Mouse (Mus musculus) megakaryocyte-erythroid progenitor cell, adult 5-6 weeks (primary cell): ENCODE results near the gene Disc1. TPM values are rescaled to one million over a fixed set of nuclear protein-coding genes. Genes with fewer than 3 reads are reported as not detected.

Source experiments
- ATAC-seq: replicated peaks from 2 replicates; pipeline ENCODE4 v1.8.0; 2016; ENCODE audit warnings: mild to moderate bottlenecking, inconsistent platforms; ENCODE audit not compliant: severe bottlenecking, poor library complexity, low FRiP score, low TSS enrichment
- total RNA-seq, 2 experiments: library from RNA; stranded (forward) in 1 of 2; stranded (reverse) in 1 of 2; fragments of 200-1000, 215-1000 nt in 1 of 2; fragments of >200 nt in 1 of 2; fragmentation: Nextera tagmentation in 1 of 2; gene quantifications; 2 replicates each; pipeline ENCODE4 v1.2.3; 2014 to 2017

Gene Disc1
- total RNA-seq, 2 experiments from 2014 or later: not detected

GRCm38 (mm10) chr8:125246737-125247292, 192.8 kb downstream of the Disc1 start:
- no peak for ATAC-seq

- ATAC-seq: no peak
Observed at GRCm38 (mm10) chr8:125247349-125247748, 193.4 kb downstream of the Disc1 start.

- ATAC-seq: no peak
Observed at GRCm38 (mm10) chr8:125252946-125253345, 199.0 kb downstream of the Disc1 start.

GRCm38 (mm10) chr8:125253505-125254180, 199.6 kb downstream of the Disc1 start:
- ATAC-seq: peak; percentile 62

- ATAC-seq: peak; percentile 74
Observed at GRCm38 (mm10) chr8:125254188-125255005, 200.4 kb downstream of the Disc1 start.

- ATAC-seq: no peak
Observed at GRCm38 (mm10) chr8:125255006-125255685, 201.2 kb downstream of the Disc1 start.

- no peak for ATAC-seq
Observed at GRCm38 (mm10) chr8:125257660-125258059, 203.7 kb downstream of the Disc1 start.

GRCm38 (mm10) chr8:125258806-125259500, 205.0 kb downstream of the Disc1 start:
- ATAC-seq: no peak

- no peak for ATAC-seq
Observed at GRCm38 (mm10) chr8:125268181-125268705, 214.2 kb downstream of the Disc1 start.

GRCm38 (mm10) chr8:125270292-125270691, 216.3 kb downstream of the Disc1 start:
- ATAC-seq: no peak

GRCm38 (mm10) chr8:125271357-125271756, 217.4 kb downstream of the Disc1 start:
- ATAC-seq: no peak

- no peak for ATAC-seq
Observed at GRCm38 (mm10) chr8:125272089-125272866, 218.3 kb downstream of the Disc1 start.

GRCm38 (mm10) chr8:125277071-125277682, 223.2 kb downstream of the Disc1 start:
- ATAC-seq: no peak

GRCm38 (mm10) chr8:125279156-125279555, 225.2 kb downstream of the Disc1 start:
- no peak for ATAC-seq

- no peak for ATAC-seq
Observed at GRCm38 (mm10) chr8:125279892-125280291, 225.9 kb downstream of the Disc1 start.

GRCm38 (mm10) chr8:125282531-125282930, 228.5 kb downstream of the Disc1 start:
- ATAC-seq: no peak

- ATAC-seq: no peak
Observed at GRCm38 (mm10) chr8:125283542-125283941, 229.5 kb downstream of the Disc1 start.

- ATAC-seq: no peak
Observed at GRCm38 (mm10) chr8:125284875-125285274, 230.9 kb downstream of the Disc1 start.
